Mouse (Mus musculus) liver, adult 2 months (tissue): ENCODE data around the gene Mybpc2. TPM values are rescaled to one million over a fixed set of nuclear protein-coding genes. Genes with fewer than 3 reads are reported as not detected.

Source experiments
- DNase-seq: peaks from one replicate; pipeline ENCODE4 v3.0.0-alpha.2; 2011; ENCODE audit warnings: low read depth, low spot score; ENCODE audit errors: extremely low read depth
- H3K27ac ChIP-seq: fragments of 200-500 bp; replicated peaks from 2 replicates; pipeline ENCODE4 v1.5.1; 2012; ENCODE audit warnings: low read depth, mild to moderate bottlenecking, control low read depth, inconsistent platforms, low read length; ENCODE audit not compliant: insufficient read depth
- H3K27me3 ChIP-seq: fragments of 200-500 bp; 2 replicates; pipeline ENCODE4 v1.6.1; 2012; ENCODE audit warnings: mild to moderate bottlenecking, moderate library complexity, low read length, inconsistent platforms; ENCODE audit not compliant: control insufficient read depth, insufficient read depth
- H3K36me3 ChIP-seq: fragments of 200-500 bp; 2 replicates; pipeline ENCODE4 v1.6.1; 2012; ENCODE audit warnings: low read length, inconsistent platforms; ENCODE audit not compliant: control insufficient read depth, insufficient read depth
- H3K4me1 ChIP-seq: fragments of 200-500 bp; 2 replicates; pipeline ENCODE4 v1.6.1; 2011; ENCODE audit warnings: low read length; ENCODE audit not compliant: control insufficient read depth, insufficient read depth
- H3K4me3 ChIP-seq: fragments of 200-500 bp; 2 replicates; pipeline ENCODE4 v1.5.1; 2011; ENCODE audit warnings: low read depth, mild to moderate bottlenecking, control low read depth, low read length, moderate library complexity; ENCODE audit not compliant: insufficient read depth
- H3K79me2 ChIP-seq: fragments of 200-500 bp; 2 replicates; pipeline ENCODE4 v1.6.1; 2012; ENCODE audit warnings: inconsistent platforms, mild to moderate bottlenecking, low read length, moderate library complexity; ENCODE audit not compliant: control insufficient read depth, insufficient read depth
- H3K9ac ChIP-seq: fragments of 200-500 bp; 2 replicates; pipeline ENCODE4 v1.6.1; 2012; ENCODE audit warnings: low read depth, mild to moderate bottlenecking, control low read depth, inconsistent platforms, low read length
- CTCF ChIP-seq: fragments of 200-500 bp; IDR thresholded peaks from 2 replicates; pipeline ENCODE4 v1.5.1; 2011; ENCODE audit warnings: low read depth, low read length, control low read depth
- POLR2A ChIP-seq: fragments of 200-500 bp; IDR thresholded peaks from 2 replicates; pipeline ENCODE4 v1.6.1; 2011; ENCODE audit warnings: low read length, control low read depth; ENCODE audit not compliant: insufficient read depth; ENCODE audit errors: extremely low read depth
- WGBS: fragments of 180-500 bp; shearing (Covaris S2); methylation state at CpG from one replicate; pipeline ENCODE4 v1.1.7; 2018; 5-methylcytosine and 5-hydroxymethylcytosine counted together
- polyA plus RNA-seq: library from polyadenylated mRNA; depleted of rRNA; stranded (reverse); fragments of >200 nt; gene quantifications from 2 replicates; pipeline ENCODE4 v1.2.3, GENCODE M21; 2012
- total RNA-seq: library from RNA; depleted of rRNA; stranded (reverse); fragments of >200 nt; gene quantifications from 2 replicates; pipeline ENCODE4 v1.2.3, GENCODE M21; 2014

The Mybpc2 gene
- total and polyA plus RNA-seq, 2 experiments: 0.55 TPM; not detected in 1

- H3K4me1 ChIP-seq: peaks cover 6% of the 10 kb centered on the region
- no peaks in the 10 kb centered on the region for H3K36me3 ChIP-seq
- DNase-seq: no peak
- H3K79me2 ChIP-seq: no peaks in the 10 kb centered on the region
- H3K4me3 ChIP-seq: no peak overlapping the region
- WGBS: 50% methylated on average over 4 of the region's 4 CpGs
- no peak overlapping the region for H3K9ac ChIP-seq
- H3K27me3 ChIP-seq: no peaks in the 10 kb centered on the region
- TF ChIP-seq CTCF (no peak), POLR2A (no peak)
- H3K27ac ChIP-seq: no peak overlapping the region
Measured at GRCm38 (mm10) chr7:44474419-44474818, 50.0 kb downstream of the Mybpc2 start.

- no peak for TF ChIP-seq CTCF
- no peak for TF ChIP-seq POLR2A
Measured at GRCm38 (mm10) chr7:44472961-44473646, 51.4 kb downstream of the Mybpc2 start.

GRCm38 (mm10) chr7:44472558-44472885 is 51.9 kb downstream of the Mybpc2 start:
- Histone ChIP-seq H3K79me2 (no peaks in the 10 kb centered on the region), H3K4me1 (peaks cover 12% of the 10 kb centered on the region), H3K9ac (no peak overlapping the region), H3K27me3 (no peaks in the 10 kb centered on the region), H3K36me3 (no peaks in the 10 kb centered on the region), H3K4me3 (no peak overlapping the region), H3K27ac (no peak overlapping the region)
- 71% methylated on average over 1 of the region's 1 CpGs for WGBS
- no peak for DNase-seq
- no peak for TF ChIP-seq CTCF
- TF ChIP-seq POLR2A: no peak

More at GRCm38 (mm10) chr7:44472961-44473646, 51.4 kb downstream of the Mybpc2 start:
- H3K36me3 ChIP-seq: no peaks in the 10 kb centered on the region
- H3K9ac ChIP-seq: peak overlapping the region; percentile 24; the same call in 1 of the 2 replicates
- no peak overlapping the region for H3K4me3 ChIP-seq
- H3K27ac ChIP-seq: no peak overlapping the region
- 38% methylated on average over 9 of the region's 9 CpGs for WGBS
- H3K4me1 ChIP-seq: peaks cover 12% of the 10 kb centered on the region
- H3K79me2 ChIP-seq: no peaks in the 10 kb centered on the region
- H3K27me3 ChIP-seq: no peaks in the 10 kb centered on the region
- peak; percentile 51 for DNase-seq

GRCm38 (mm10) chr7:44471880-44472557 is 52.4 kb downstream of the Mybpc2 start:
- Histone ChIP-seq H3K4me3 (no peak overlapping the region), H3K4me1 (peaks cover 14% of the 10 kb centered on the region), H3K27me3 (no peaks in the 10 kb centered on the region), H3K79me2 (peaks cover 1% of the 10 kb centered on the region; the same call in 1 of the 2 replicates), H3K27ac (no peak overlapping the region), H3K36me3 (no peaks in the 10 kb centered on the region), H3K9ac (no peak overlapping the region)
- TF ChIP-seq CTCF: no peak
- WGBS: 50% methylated on average over 6 of the region's 6 CpGs
- DNase-seq: no peak

GRCm38 (mm10) chr7:44470696-44471612 is 53.5 kb downstream of the Mybpc2 start:
- Histone ChIP-seq H3K4me3 (no peak overlapping the region), H3K4me1 (peaks cover 21% of the 10 kb centered on the region), H3K27me3 (no peaks in the 10 kb centered on the region), H3K36me3 (no peaks in the 10 kb centered on the region), H3K79me2 (peaks cover 11% of the 10 kb centered on the region; the same call in 1 of the 2 replicates), H3K27ac (no peak overlapping the region), H3K9ac (no peak overlapping the region)
- DNase-seq: no peak
- 92% methylated on average over 16 of the region's 16 CpGs for WGBS
- no peak for TF ChIP-seq CTCF
- no peak for TF ChIP-seq POLR2A
